Mouse (Mus musculus) megakaryocyte, embryonic 14.5 days (primary cell): ENCODE results near the gene Ifnlr1.

Experiments
- FLI1 ChIP-seq: IDR thresholded peaks from 2 replicates; pipeline ENCODE4 v1.6.1; 2012; ENCODE audit warnings: low read length, inconsistent platforms, mixed read lengths
- GATA1 ChIP-seq: IDR thresholded peaks from 3 replicates; pipeline ENCODE4 v1.6.1; 2012; ENCODE audit warnings: mixed read lengths, low read length, inconsistent platforms, borderline replicate concordance

DNA sequence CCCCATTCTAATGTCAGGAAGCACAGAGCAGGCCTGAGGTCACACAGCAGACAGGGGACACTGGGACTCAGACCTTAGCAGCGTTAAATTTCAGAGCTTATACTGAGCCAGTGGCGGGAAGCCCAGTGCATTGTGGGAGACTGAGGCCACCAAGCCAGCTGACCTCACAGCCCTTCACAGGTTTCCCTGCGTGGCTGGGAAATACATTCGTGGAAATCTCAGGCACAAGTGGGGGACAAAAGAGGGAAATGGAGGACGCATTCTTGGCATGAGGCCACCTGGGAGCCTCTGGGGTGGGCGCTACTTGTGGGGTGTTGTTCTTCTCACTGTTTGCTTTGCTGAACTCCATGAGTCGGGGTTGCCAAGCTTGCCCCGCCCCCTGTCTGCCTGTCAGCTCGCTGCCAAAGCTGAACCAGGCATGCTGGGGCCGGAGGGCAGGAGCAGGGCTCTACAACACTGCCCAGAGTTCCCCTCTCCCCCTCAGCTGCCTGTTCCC is 29.9 kb upstream of the Ifnlr1 start:
- TF ChIP-seq FLI1: no peak
- TF ChIP-seq GATA1: no peak
